Mouse (Mus musculus): Measurements from ENCODE around the gene Elk3. TPM values are rescaled to one million over a fixed set of nuclear protein-coding genes. Genes with fewer than 3 reads are reported as not detected.

Elk3 gene
- polyA plus RNA-seq, 1 experiment from 2014 or later: 44.9 TPM

DNA sequence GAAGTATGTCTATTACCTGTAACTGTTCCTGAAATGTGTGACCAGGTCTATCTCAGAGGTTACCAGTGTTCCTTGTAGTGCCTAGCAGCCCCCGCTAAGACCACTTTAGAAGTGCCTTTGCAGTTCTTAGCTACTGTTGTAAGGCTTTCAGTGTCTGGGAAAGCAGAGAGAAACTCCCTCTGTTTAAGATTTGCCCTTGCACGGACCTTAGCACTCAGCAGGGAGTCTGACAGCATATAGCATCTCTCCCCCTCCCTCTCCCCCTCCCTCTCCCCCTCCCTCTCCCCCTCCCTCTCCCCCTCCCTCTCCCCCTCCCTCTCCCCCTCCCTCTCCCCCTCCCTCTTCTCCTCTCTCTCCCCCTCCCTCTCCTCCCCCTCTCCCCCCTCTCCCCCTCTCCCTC, 24.1 kb upstream of the Elk3 start:
- H3K36me3 ChIP-seq (ENCODE audit: control insufficient read depth, insufficient read depth, low read length): no peaks in the 10 kb centered on the region
- peak overlapping the region; percentile 22; the same call in 1 of the 2 replicates for H3K27ac ChIP-seq (ENCODE audit: low read length)
- H3K4me1 ChIP-seq (replicated peaks; ENCODE audit: control insufficient read depth, insufficient read depth, low read length): peaks cover 10% of the 10 kb centered on the region; the same call in 1 of the 2 replicates
- 29% methylated on average over 2 of the region's 2 CpGs for WGBS
- H3K27me3 ChIP-seq (ENCODE audit: control insufficient read depth, insufficient read depth, low read depth, low read length): no peaks in the 10 kb centered on the region
- H3K9ac ChIP-seq (ENCODE audit: low read length): no peak overlapping the region
- no peaks in the 10 kb centered on the region for H3K9me3 ChIP-seq (ENCODE audit: control insufficient read depth, low read length)
- ATAC-seq (ENCODE audit: low read depth): no peak
- H3K4me3 ChIP-seq (ENCODE audit: low read length): no peak overlapping the region
- H3K4me2 ChIP-seq (ENCODE audit: low read depth, low read length): no peak overlapping the region

DNA sequence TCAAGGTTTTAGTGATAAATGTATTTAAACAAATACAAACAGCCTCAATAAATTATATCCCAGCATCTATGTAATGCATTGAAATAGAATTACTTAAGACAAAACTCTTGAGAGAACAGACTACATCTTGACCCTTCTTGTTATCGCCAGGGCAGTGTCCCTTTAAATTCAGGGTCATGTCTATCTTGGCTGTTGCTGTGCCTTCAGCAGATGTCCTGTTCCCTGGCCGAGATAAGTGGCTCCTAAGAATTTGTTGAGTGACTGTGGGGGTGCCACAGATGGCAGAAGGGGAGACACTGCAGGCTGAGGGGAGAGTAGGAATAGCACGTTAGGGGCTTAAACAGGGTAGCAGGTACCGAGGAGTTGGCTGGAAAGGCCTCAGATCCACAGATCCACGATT, 22.3 kb upstream of the Elk3 start:
- Histone ChIP-seq H3K9ac (ENCODE audit: low read length) (no peak overlapping the region), H3K27me3 (ENCODE audit: control insufficient read depth, insufficient read depth, low read depth, low read length) (no peaks in the 10 kb centered on the region), H3K36me3 (ENCODE audit: control insufficient read depth, insufficient read depth, low read length) (no peaks in the 10 kb centered on the region), H3K9me3 (ENCODE audit: control insufficient read depth, low read length) (no peaks in the 10 kb centered on the region), H3K4me3 (ENCODE audit: low read length) (no peak overlapping the region), H3K27ac (ENCODE audit: low read length) (no peak overlapping the region), H3K4me2 (ENCODE audit: low read depth, low read length) (no peak overlapping the region), H3K4me1 (replicated peaks; ENCODE audit: control insufficient read depth, insufficient read depth, low read length) (peaks cover 10% of the 10 kb centered on the region; the same call in 1 of the 2 replicates)
- no peak for ATAC-seq (ENCODE audit: low read depth)
- WGBS: 53% methylated on average over 5 of the region's 5 CpGs

DNA sequence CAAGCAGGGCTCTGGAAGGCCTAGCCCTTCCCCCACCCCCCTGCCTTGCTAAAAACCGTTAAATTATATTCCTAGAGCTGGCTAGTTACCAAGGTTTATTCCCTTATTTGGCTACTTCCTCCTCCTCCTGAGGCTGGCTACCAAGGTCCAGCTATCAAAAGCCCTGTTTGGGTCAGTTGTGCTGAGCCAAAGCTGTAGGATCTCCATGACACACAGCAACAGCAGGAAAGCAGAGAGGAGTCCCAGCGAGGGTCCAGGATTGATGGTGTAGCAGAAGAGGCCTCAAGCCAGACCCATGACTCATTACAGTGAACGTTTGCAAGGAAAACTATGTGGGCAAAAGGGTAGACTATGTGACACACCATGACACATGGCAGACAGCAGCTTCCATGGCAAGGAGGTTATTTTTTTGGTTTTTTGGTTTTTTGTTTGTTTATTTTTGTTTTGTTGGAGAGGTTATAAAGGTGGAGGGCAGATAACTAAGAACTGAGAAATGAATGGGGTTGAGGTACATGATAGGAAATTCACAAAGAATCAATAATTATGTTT, 21.4 kb upstream of the Elk3 start:
- WGBS: 34% methylated on average over 3 of the region's 3 CpGs
- Histone ChIP-seq H3K4me1 (replicated peaks; ENCODE audit: control insufficient read depth, insufficient read depth, low read length) (peaks cover 10% of the 10 kb centered on the region; the same call in 1 of the 2 replicates), H3K4me3 (ENCODE audit: low read length) (no peak overlapping the region), H3K9ac (ENCODE audit: low read length) (no peak overlapping the region), H3K9me3 (ENCODE audit: control insufficient read depth, low read length) (no peaks in the 10 kb centered on the region), H3K27me3 (ENCODE audit: control insufficient read depth, insufficient read depth, low read depth, low read length) (no peaks in the 10 kb centered on the region), H3K27ac (ENCODE audit: low read length) (no peak overlapping the region), H3K36me3 (ENCODE audit: control insufficient read depth, insufficient read depth, low read length) (no peaks in the 10 kb centered on the region), H3K4me2 (ENCODE audit: low read depth, low read length) (no peak overlapping the region)
- no peak for ATAC-seq (ENCODE audit: low read depth)

DNA sequence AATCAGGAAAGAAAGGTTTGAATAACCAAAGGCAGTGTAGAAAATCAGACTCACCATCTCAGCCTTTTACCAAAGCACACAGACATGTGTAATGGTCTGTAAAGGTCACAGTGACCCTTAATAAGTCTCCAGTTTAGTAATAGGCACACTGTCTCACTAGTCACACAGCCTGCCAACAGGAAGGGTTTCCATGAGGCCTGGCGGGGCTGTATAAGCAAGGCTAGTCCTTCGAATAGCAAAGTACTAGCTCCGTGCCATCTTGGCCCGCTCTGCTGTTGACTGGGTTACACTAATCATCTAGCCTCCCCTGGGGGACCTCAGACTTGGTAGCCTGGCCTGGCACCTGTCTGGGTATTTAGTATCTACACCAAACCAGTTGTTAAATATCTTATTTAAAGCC, 20.6 kb upstream of the Elk3 start:
- Histone ChIP-seq H3K4me3 (ENCODE audit: low read length) (no peak overlapping the region), H3K27me3 (ENCODE audit: control insufficient read depth, insufficient read depth, low read depth, low read length) (no peaks in the 10 kb centered on the region), H3K36me3 (ENCODE audit: control insufficient read depth, insufficient read depth, low read length) (no peaks in the 10 kb centered on the region), H3K9me3 (ENCODE audit: control insufficient read depth, low read length) (no peaks in the 10 kb centered on the region), H3K9ac (ENCODE audit: low read length) (no peak overlapping the region), H3K4me2 (ENCODE audit: low read depth, low read length) (no peak overlapping the region), H3K27ac (ENCODE audit: low read length) (no peak overlapping the region), H3K4me1 (replicated peaks; ENCODE audit: control insufficient read depth, insufficient read depth, low read length) (peaks cover 10% of the 10 kb centered on the region; the same call in 1 of the 2 replicates)
- ATAC-seq (ENCODE audit: low read depth): no peak
- WGBS: 86% methylated on average over 4 of the region's 4 CpGs

DNA sequence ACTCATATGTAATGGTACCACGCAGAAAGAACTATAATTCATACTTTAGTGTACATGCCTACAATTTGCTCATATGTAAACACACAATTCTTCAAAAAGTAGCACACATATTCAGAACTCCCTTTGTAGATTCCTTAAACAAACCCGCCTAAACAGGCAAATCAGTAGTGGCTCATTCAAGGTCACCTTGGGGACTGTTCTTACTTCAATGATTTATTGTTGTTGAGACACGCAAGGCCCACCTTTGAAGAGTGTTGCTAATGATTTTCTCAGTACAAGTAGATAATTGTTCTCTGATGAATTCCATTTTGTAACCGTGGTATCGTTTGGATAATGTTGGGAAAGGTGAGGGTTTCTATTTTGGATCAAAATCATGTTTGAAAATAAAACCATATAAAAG, 17.4 kb upstream of the Elk3 start:
- Histone ChIP-seq H3K4me3 (ENCODE audit: low read length) (no peak overlapping the region), H3K9me3 (ENCODE audit: control insufficient read depth, low read length) (no peaks in the 10 kb centered on the region), H3K27ac (ENCODE audit: low read length) (no peak overlapping the region), H3K4me1 (replicated peaks; ENCODE audit: control insufficient read depth, insufficient read depth, low read length) (peaks cover 10% of the 10 kb centered on the region; the same call in 1 of the 2 replicates), H3K9ac (ENCODE audit: low read length) (no peak overlapping the region), H3K27me3 (ENCODE audit: control insufficient read depth, insufficient read depth, low read depth, low read length) (no peaks in the 10 kb centered on the region), H3K4me2 (ENCODE audit: low read depth, low read length) (no peak overlapping the region), H3K36me3 (ENCODE audit: control insufficient read depth, insufficient read depth, low read length) (no peaks in the 10 kb centered on the region)
- ATAC-seq (ENCODE audit: low read depth): no peak
- WGBS: 72% methylated on average over 5 of the region's 5 CpGs

DNA sequence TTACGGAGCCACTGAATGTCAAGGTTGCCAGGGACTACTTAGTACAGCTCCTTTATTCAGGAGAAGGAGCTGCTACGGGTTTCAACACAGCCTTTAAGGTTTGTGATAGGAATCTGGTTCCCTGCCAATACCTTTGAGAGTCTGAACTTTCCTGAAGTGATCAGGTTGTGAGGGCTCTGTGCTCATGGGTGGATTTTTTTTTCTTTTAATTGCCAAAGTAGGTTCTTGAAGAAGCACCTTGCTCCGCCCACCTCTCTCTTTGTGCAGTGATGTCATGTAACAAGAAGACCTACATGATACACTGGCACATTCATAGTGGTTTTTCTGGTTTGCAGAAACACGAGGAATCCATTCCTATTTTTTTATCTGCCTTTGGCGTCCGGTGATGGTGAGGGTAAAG, 16.3 kb upstream of the Elk3 start:
- no peaks in the 10 kb centered on the region for H3K36me3 ChIP-seq (ENCODE audit: control insufficient read depth, insufficient read depth, low read length)
- WGBS: 73% methylated on average over 6 of the region's 6 CpGs
- H3K9me3 ChIP-seq (ENCODE audit: control insufficient read depth, low read length): no peaks in the 10 kb centered on the region
- no peak overlapping the region for H3K9ac ChIP-seq (ENCODE audit: low read length)
- no peak for ATAC-seq (ENCODE audit: low read depth)
- H3K27me3 ChIP-seq (ENCODE audit: control insufficient read depth, insufficient read depth, low read depth, low read length): no peaks in the 10 kb centered on the region
- no peak overlapping the region for H3K4me3 ChIP-seq (ENCODE audit: low read length)
- H3K4me1 ChIP-seq (replicated peaks; ENCODE audit: control insufficient read depth, insufficient read depth, low read length): peaks cover 9% of the 10 kb centered on the region; the same call in 1 of the 2 replicates
- H3K4me2 ChIP-seq (ENCODE audit: low read depth, low read length): no peak overlapping the region
- peak overlapping the region; percentile 64 for H3K27ac ChIP-seq (ENCODE audit: low read length)

DNA sequence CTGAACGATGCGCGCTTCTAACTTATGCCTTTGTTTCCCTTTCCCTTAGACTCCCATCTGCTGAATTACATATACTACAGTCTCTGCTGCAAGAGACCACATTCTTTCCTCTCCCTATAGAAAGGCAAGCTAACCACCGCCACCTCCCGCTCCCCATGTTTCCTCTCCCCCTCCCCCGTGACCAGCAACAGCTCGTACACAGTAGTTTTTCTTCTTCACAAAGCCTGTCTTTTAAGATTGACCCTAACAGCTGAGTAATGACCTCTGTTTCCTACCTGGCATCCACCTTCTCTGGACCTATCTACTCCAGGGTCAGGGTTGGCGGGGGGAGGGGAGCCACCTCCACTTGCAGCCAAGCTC, 15.8 kb upstream of the Elk3 start:
- ATAC-seq (ENCODE audit: low read depth): no peak
- H3K4me1 ChIP-seq (replicated peaks; ENCODE audit: control insufficient read depth, insufficient read depth, low read length): peaks cover 8% of the 10 kb centered on the region; the same call in 1 of the 2 replicates
- peak overlapping the region; percentile 64 for H3K27ac ChIP-seq (ENCODE audit: low read length)
- H3K9ac ChIP-seq (ENCODE audit: low read length): no peak overlapping the region
- H3K9me3 ChIP-seq (ENCODE audit: control insufficient read depth, low read length): no peaks in the 10 kb centered on the region
- H3K4me3 ChIP-seq (ENCODE audit: low read length): no peak overlapping the region
- no peaks in the 10 kb centered on the region for H3K27me3 ChIP-seq (ENCODE audit: control insufficient read depth, insufficient read depth, low read depth, low read length)
- 73% methylated on average over 8 of the region's 8 CpGs for WGBS
- H3K4me2 ChIP-seq (ENCODE audit: low read depth, low read length): no peak overlapping the region
- H3K36me3 ChIP-seq (ENCODE audit: control insufficient read depth, insufficient read depth, low read length): no peaks in the 10 kb centered on the region

DNA sequence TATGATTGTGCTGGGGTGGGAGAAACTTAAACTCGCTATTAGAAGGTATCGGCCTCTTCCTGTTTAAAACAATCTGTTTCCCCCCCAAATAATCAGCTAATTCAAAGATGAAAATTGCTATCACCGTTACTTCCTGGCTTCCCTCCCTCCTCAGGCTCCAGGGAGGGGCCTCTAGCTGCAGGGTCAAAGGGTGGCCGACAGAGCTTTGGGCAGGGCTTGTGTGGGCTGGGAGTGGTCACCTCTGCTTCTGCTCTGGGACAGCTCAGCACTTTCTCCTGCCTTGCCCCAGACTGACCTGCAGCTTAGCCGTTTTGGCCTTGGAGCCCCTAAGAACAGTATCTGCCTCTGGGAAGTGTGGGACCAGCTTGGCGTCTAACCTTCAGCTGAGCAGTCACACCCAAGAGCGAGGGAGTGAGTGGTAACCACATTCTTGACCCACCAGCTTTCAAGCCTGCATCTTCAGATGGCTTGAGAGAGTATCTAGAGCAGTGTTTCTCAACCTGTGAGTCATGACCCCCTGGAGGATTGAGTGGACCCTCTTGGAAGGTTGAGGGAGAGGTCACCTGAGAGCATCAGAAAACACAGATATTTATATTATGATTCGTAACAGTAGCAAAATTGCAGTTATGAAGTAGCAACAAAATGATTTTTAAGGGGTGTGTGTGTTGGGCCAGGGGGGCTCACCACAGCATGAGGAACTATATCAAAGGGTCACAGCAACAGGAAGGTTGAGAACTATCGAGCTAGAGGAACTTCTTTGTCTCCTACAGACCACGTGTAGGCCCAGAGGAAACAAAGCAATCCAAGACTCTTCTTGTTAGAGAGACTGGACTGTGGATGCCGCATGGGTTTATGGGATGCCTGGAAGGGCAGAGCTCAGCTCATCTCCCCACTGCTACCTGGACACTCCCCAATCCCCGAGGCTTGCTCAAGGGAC, 15.1 kb upstream of the Elk3 start:
- peak; percentile 87 for ATAC-seq (ENCODE audit: low read depth)
- no peaks in the 10 kb centered on the region for H3K27me3 ChIP-seq (ENCODE audit: control insufficient read depth, insufficient read depth, low read depth, low read length)
- H3K9me3 ChIP-seq (ENCODE audit: control insufficient read depth, low read length): no peaks in the 10 kb centered on the region
- 58% methylated on average over 12 of the region's 12 CpGs for WGBS
- H3K9ac ChIP-seq (ENCODE audit: low read length): no peak overlapping the region
- H3K4me3 ChIP-seq (ENCODE audit: low read length): no peak overlapping the region
- H3K27ac ChIP-seq (ENCODE audit: low read length): peak overlapping the region; percentile 75
- no peaks in the 10 kb centered on the region for H3K36me3 ChIP-seq (ENCODE audit: control insufficient read depth, insufficient read depth, low read length)
- H3K4me1 ChIP-seq (replicated peaks; ENCODE audit: control insufficient read depth, insufficient read depth, low read length): peaks cover 8% of the 10 kb centered on the region; the same call in 1 of the 2 replicates
- 0 out of 2 replicates have a peak overlapping the region, but pooled peaks have one; percentile 3 for H3K4me2 ChIP-seq (ENCODE audit: low read depth, low read length)

DNA sequence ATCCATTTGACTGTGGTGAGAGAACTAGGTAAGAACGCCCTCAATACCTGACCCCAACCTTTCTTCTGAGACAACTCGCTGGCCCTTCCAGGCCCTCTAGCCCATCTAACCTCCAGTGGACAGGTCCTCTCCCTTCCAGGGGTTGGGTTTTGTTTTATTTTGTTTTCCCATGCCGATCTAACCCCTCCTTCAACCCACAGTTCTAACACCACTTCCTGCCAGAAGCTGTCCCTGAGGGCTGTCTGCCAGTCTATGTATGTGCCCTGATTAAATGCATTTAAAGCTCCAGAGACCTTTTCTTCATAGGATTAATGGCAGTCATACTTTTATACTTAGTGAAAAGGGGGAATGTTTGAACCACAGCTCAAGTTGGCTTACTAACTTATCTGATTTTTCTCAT, 14.4 kb upstream of the Elk3 start:
- WGBS: 58% methylated on average over 3 of the region's 3 CpGs

More for the DNA sequence above, 14.4 kb upstream of the Elk3 start:
- Histone ChIP-seq H3K4me2 (ENCODE audit: low read depth, low read length) (0 out of 2 replicates have a peak overlapping the region, but pooled peaks have one; percentile 3), H3K4me1 (replicated peaks; ENCODE audit: control insufficient read depth, insufficient read depth, low read length) (peaks cover 8% of the 10 kb centered on the region; the same call in 1 of the 2 replicates), H3K27ac (ENCODE audit: low read length) (peak overlapping the region; percentile 75), H3K9ac (ENCODE audit: low read length) (no peak overlapping the region), H3K27me3 (ENCODE audit: control insufficient read depth, insufficient read depth, low read depth, low read length) (no peaks in the 10 kb centered on the region), H3K36me3 (ENCODE audit: control insufficient read depth, insufficient read depth, low read length) (no peaks in the 10 kb centered on the region), H3K9me3 (ENCODE audit: control insufficient read depth, low read length) (no peaks in the 10 kb centered on the region), H3K4me3 (ENCODE audit: low read length) (no peak overlapping the region)
- ATAC-seq (ENCODE audit: low read depth): peak; percentile 68

Data from lung, embryonic 16.5 days (tissue).